Mouse (Mus musculus) lung, adult 2 months (tissue): ENCODE measurements around the gene Ttc30b. TPM values are rescaled to one million over a fixed set of nuclear protein-coding genes. Genes with fewer than 3 reads are reported as not detected.
"Not testable (repeated sequence)": the region's sequence is repeated elsewhere in the genome, so short reads cannot be mapped to it uniquely, and the experiment has no call there.

Experiments used
- DNase-seq: peaks from one replicate; pipeline ENCODE4 v3.0.0; 2022
- H3K4me1 ChIP-seq: fragments of 200-500 bp; 2 replicates; pipeline ENCODE4 v1.6.1; 2011; ENCODE audit warnings: low read length; ENCODE audit not compliant: control insufficient read depth, insufficient read depth
- H3K4me3 ChIP-seq: fragments of 200-500 bp; replicated peaks from 2 replicates; pipeline ENCODE3; 2011; ENCODE audit warnings: low read depth, mild to moderate bottlenecking, control low read depth, low read length; ENCODE audit errors: extremely low read depth
- CTCF ChIP-seq: fragments of 200-500 bp; IDR thresholded peaks from 2 replicates; pipeline ENCODE4 v1.5.1; 2011; ENCODE audit warnings: mild to moderate bottlenecking, low read length, control low read depth; ENCODE audit not compliant: insufficient read depth
- POLR2A ChIP-seq: fragments of 200-500 bp; IDR thresholded peaks from 2 replicates; pipeline ENCODE4 v1.6.1; 2011; ENCODE audit warnings: low read depth, mild to moderate bottlenecking, control low read depth, low read length, borderline replicate concordance; ENCODE audit errors: extremely low read depth
- WGBS: fragments of 180-500 bp; shearing (Covaris S2); methylation state at CpG from one replicate; pipeline ENCODE4 v1.1.7; 2018; 5-methylcytosine and 5-hydroxymethylcytosine counted together
- polyA plus RNA-seq: library from polyadenylated mRNA; depleted of rRNA; stranded (reverse); fragments of >200 nt; gene quantifications from 2 replicates; pipeline ENCODE4 v1.2.3, GENCODE M21; 2012

The Ttc30b gene
- polyA plus RNA-seq, 1 experiment: 17.5 TPM

- WGBS: 90% methylated on average over 5 of the region's 5 CpGs
- DNase-seq: no peak
- Histone ChIP-seq H3K4me3 (no peak overlapping the region), H3K4me1 (no peaks in the 10 kb centered on the region)
- no peak for TF ChIP-seq CTCF
- no peak for TF ChIP-seq POLR2A
Measured at GRCm38 (mm10) chr2:75953320-75953719, 14.9 kb upstream of the Ttc30b start.

DNA sequence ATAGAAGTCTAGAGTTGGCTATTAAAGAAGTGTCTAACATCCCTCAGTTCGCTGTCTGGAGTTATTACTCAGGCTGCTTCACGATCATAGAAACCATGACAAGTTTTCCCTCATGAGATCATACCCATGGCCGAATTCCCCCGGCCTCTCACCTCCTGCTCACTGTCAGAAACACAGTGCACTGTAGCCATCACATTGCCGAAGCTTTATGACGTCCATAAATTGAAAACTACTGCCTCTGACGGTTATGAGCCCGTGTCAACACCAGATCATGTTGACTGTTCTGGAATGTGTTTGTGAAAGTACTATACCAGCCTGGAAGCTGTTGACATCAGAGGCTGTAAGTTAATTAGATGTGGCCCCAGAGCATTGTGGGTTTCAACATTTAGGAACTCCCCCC, 12.3 kb upstream of the Ttc30b start:
- TF ChIP-seq CTCF (no peak), POLR2A (no peak)
- Histone ChIP-seq H3K4me3 (no peak overlapping the region), H3K4me1 (no peaks in the 10 kb centered on the region)
- 78% methylated on average over 8 of the region's 8 CpGs for WGBS
- no peak for DNase-seq

DNA sequence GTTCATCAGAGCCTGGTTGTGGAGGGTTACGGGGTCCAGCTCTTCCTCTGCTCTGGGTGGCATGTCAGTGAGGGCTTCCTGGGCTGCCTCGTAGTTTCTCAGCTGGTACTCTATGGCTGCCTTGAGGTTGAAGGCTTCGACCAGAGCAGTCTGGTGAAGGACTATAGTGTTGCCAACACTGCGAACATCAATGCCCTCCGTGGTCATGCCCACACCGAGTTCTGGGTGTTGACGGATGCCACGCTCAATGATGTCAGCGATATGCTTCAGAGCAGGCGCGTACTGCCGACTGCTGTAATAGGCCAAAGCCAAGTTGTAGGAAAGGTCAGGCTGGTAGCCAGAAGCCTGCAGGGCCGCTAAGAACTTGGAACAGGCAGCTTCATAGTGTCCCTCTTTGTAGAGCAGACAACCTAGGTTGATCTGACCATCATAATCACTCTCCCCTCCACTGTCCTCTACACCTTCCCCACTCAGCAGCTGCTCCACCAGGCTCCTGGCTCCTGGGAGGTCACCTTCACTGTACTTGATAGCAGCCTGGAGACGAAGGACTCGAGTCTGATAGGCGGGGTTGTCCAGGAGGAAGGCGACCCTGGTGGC, 767 bp downstream of the Ttc30b start:
- H3K4me1 ChIP-seq, DNase-seq: not testable (repeated sequence)
- peak overlapping the region; percentile 29 for H3K4me3 ChIP-seq
- WGBS: 71% methylated on average over 16 of the region's 17 CpGs

- not testable (repeated sequence) for H3K4me3 ChIP-seq, H3K4me1 ChIP-seq, DNase-seq
- 73% methylated on average over 2 of the region's 2 CpGs for WGBS
Measured at GRCm38 (mm10) chr2:75936685-75937084, 1.7 kb downstream of the Ttc30b start.

DNA sequence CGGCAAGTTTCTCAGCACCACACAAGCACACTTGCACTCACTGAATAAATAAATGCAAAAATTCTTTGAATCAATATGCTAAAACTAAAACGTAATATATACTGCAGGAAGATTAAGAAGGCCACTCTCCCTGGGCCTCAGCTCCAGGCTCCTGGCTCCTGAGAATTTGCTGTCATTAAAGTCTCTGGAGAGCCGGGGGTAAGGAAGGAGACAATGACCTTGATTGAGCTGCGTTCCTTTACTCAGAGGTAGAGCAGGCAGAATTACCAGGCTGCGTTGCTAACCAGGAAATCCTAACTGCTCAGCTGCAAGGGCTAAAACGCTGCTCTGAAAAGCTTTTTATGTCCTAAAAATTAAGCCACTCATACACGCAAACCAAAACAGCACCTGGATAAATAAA, 4.8 kb downstream of the Ttc30b start:
- Histone ChIP-seq H3K4me1 (peaks cover 5% of the 10 kb centered on the region), H3K4me3 (no peak overlapping the region)
- 36% methylated on average over 7 of the region's 7 CpGs for WGBS
- no peak for DNase-seq
- TF ChIP-seq POLR2A (no peak), CTCF (no peak)

DNA sequence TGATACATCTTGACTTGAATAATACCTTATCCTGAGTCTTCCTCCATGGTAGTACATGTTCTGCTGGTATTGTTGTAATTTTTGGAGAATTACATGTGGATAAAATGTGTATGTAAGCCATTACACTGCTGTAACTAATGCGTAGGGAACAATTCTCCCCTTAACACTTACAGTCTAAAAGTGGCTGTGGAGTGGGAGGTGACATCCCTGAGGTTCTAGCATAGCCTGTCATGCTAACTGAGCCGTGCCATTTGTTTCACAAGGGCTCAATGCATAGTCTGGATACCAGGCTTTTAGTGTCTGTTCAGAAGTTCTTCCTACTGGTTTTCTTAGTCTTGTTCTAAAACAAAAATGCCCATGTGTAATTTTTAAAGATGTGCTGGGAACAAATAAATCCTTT, 7.4 kb downstream of the Ttc30b start:
- H3K4me1 ChIP-seq: no peaks in the 10 kb centered on the region
- 85% methylated on average over 2 of the region's 2 CpGs for WGBS
- no peak overlapping the region for H3K4me3 ChIP-seq
- no peak for DNase-seq
- no peak for TF ChIP-seq CTCF
- no peak for TF ChIP-seq POLR2A

DNA sequence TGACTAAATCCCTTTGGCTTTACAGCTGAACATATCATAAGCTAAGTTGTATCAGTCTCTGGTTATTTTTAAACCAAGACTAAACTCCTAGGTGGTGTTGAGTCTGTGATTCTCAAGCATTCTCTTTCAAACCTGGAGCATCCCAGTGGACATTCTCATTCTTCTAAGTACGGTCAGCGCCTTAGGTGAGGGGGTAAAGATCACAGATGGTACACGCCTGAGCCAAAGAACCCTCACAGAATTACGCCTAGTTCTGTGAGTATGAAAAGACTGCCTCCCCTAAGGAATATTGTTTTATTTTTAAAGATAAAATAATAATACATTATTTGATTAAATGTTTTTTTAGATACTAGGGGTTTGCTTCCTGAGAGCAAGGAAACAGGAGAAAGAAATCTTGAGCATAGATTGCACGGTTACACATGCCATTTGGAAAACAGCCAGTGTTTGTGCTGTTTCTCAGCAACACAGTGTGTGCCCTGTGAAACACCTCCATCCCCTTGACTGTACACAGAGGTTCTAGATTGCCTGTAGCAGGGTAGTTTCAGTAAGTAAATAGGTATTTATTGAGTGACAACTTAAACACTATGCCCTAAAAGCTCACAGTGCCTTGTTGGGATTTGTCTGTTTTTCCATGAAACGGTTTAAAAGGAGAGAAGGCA, 8.5 kb downstream of the Ttc30b start:
- no peak for DNase-seq
- Histone ChIP-seq H3K4me1 (no peaks in the 10 kb centered on the region), H3K4me3 (no peak overlapping the region)
- TF ChIP-seq CTCF (no peak), POLR2A (no peak)
- 79% methylated on average over 6 of the region's 6 CpGs for WGBS

- DNase-seq: no peak
- Histone ChIP-seq H3K4me3 (no peak overlapping the region), H3K4me1 (no peaks in the 10 kb centered on the region)
- WGBS: 76% methylated on average over 2 of the region's 2 CpGs
- no peak for TF ChIP-seq CTCF
- no peak for TF ChIP-seq POLR2A
Measured at GRCm38 (mm10) chr2:75929141-75929540, 9.2 kb downstream of the Ttc30b start.

DNA sequence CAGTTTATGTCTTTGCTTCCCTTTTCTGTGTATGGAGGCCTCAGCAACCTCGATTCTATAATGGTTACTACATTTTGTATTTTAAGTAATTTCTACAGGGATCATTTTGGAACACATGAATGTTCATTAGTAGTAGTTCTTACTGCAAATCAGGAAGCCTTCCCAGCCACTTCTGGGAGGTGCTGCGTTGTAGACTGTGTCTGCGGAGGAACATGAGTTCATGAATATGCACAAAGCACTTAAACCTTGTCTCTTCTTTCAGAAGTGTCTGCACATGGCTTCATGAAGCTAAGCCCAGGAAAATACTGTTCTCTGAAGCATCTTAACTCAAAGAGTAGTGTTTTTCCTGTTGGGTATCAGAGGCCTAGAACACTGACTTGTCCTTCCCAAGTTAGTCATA, 10.4 kb downstream of the Ttc30b start:
- DNase-seq: no peak
- Histone ChIP-seq H3K4me1 (no peaks in the 10 kb centered on the region), H3K4me3 (no peak overlapping the region)
- TF ChIP-seq POLR2A: no peak
- no peak for TF ChIP-seq CTCF
- 95% methylated on average over 3 of the region's 3 CpGs for WGBS

GRCm38 (mm10) chr2:75926061-75926460, 12.3 kb downstream of the Ttc30b start:
- 80% methylated on average over 5 of the region's 5 CpGs for WGBS
- TF ChIP-seq POLR2A: no peak
- no peak for TF ChIP-seq CTCF
- no peak overlapping the region for H3K4me3 ChIP-seq
- H3K4me1 ChIP-seq: no peaks in the 10 kb centered on the region
- no peak for DNase-seq
